Mouse (Mus musculus): Measurements from ENCODE around the gene Fbxo6. TPM values are rescaled to one million over a fixed set of nuclear protein-coding genes. Genes with fewer than 3 reads are reported as not detected.

The Fbxo6 gene
- polyA plus RNA-seq, 1 experiment from 2014 or later, result 28.1 TPM

DNA sequence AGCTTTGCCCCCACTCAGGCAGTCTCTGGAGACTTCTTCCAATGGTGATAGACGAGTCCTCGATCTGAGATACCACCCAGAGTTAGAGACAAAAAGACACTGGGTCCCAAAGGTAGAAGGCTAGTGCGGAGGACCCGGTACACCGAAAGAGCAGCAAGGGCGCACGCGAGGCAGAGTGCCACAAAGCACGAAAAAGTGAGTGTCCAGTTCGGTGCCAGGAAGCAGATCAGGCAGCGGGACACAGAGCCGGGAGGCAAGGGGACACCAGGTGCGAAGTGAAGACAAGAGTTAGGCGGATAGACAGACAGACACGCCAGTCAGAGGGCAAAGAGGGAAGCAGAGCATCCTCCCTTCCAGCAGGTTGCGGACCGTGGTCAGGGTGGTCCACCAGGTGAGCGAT, 21.8 kb downstream of the Fbxo6 start, which contains the start of gene Mad2l2:
Gene Mad2l2, plus strand, starts transcription at position 252 of the 400 bp plus-strand sequence.
- 1% methylated on average over 16 of the region's 18 CpGs for WGBS
- Histone ChIP-seq H3K27ac (replicated peaks) (no peak within 1 kb of the TSS), H3K4me1 (replicated peaks; ENCODE audit: control insufficient read depth, insufficient read depth) (no peaks in the 10 kb centered on the region; the same call in 1 of the 2 replicates), H3K9ac (ENCODE audit: low read length) (peak within 1 kb of the TSS; percentile 27; the same call in 1 of the 2 replicates), H3K27me3 (ENCODE audit: control insufficient read depth, insufficient read depth, low read length) (peaks cover 15% of the 10 kb centered on the region), H3K9me3 (ENCODE audit: control insufficient read depth, low read length) (no peaks in the 10 kb centered on the region), H3K4me3 (ENCODE audit: low read depth, low read length) (peak within 1 kb of the TSS; percentile 53), H3K4me2 (replicated peaks; ENCODE audit: low read depth) (peak within 1 kb of the TSS; percentile 92), H3K36me3 (ENCODE audit: control insufficient read depth, insufficient read depth, low read length) (no peaks in the 10 kb centered on the region)
- ATAC-seq (ENCODE audit: low FRiP score, low TSS enrichment), result 0 out of 2 replicates have a peak, but pooled peaks have one; percentile 11
- no peak for DNase-seq (ENCODE audit: low spot score)
- TF ChIP-seq CTCF (IDR thresholded peaks at IDR 0.05; ENCODE audit: low read depth), result no peak

DNA sequence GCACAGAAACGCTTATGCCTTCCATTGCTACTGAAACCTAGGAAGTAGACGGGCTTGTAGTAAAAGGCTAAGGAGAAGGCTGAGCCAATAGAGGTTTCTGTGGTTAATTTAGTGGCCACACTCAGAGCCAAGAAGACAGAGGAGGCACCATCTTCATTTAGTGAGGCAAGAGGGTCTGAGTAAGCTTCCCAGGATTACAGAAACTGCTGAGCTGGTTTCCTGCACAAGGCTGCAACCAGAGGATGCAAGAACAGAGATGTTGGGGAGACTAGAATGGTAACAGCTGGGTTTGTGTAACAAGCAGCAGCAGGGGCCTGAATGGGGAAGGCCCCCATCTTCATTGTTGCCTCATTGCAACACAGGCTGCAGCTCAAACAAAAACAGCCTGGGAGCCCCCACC, 23.3 kb downstream of the Fbxo6 start:
- H3K9me3 ChIP-seq (ENCODE audit: control insufficient read depth, low read length), result no peaks in the 10 kb centered on the region
- no peak overlapping the region for H3K27ac ChIP-seq (replicated peaks)
- H3K4me1 ChIP-seq (replicated peaks; ENCODE audit: control insufficient read depth, insufficient read depth), result no peaks in the 10 kb centered on the region; the same call in 1 of the 2 replicates
- 59% methylated on average over 2 of the region's 2 CpGs for WGBS
- H3K4me3 ChIP-seq (ENCODE audit: low read depth, low read length), result no peak overlapping the region
- no peak overlapping the region for H3K9ac ChIP-seq (ENCODE audit: low read length)
- H3K4me2 ChIP-seq (replicated peaks; ENCODE audit: low read depth), result no peak overlapping the region
- peaks cover 15% of the 10 kb centered on the region for H3K27me3 ChIP-seq (ENCODE audit: control insufficient read depth, insufficient read depth, low read length)
- H3K36me3 ChIP-seq (ENCODE audit: control insufficient read depth, insufficient read depth, low read length), result no peaks in the 10 kb centered on the region
- TF ChIP-seq CTCF (IDR thresholded peaks at IDR 0.05; ENCODE audit: low read depth) (no peak), EP300 (optimal IDR thresholded peaks at IDR 0.05) (no peak)
- ATAC-seq (ENCODE audit: low FRiP score, low TSS enrichment) (no peak), DNase-seq (ENCODE audit: low spot score) (no peak)

DNA sequence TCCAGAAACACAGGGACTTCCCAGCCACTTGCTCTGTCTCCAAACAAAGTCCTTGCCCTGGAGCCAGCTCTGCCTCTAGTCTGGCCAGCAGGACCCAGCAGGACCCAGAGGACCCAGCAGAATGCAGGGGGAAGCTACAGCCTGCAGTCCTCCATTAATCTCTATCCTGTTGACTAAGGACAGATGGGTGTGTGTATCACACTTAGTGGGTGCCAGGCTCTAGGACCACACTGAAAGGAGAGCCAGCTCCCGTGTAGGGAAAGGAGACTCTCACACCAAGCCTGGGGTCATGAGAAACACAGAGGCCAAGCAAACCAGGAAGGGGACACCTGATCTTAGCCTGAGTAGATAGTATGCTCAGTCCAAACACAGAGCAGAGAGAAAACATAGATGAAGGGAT, 23.7 kb downstream of the Fbxo6 start:
- no peak overlapping the region for H3K9ac ChIP-seq (ENCODE audit: low read length)
- H3K4me3 ChIP-seq (ENCODE audit: low read depth, low read length), result no peak overlapping the region
- H3K4me2 ChIP-seq (replicated peaks; ENCODE audit: low read depth), result no peak overlapping the region
- no peak overlapping the region for H3K27ac ChIP-seq (replicated peaks)
- WGBS, result 50% methylated on average over 1 of the region's 1 CpGs
- ATAC-seq (ENCODE audit: low FRiP score, low TSS enrichment), result no peak
- no peaks in the 10 kb centered on the region for H3K36me3 ChIP-seq (ENCODE audit: control insufficient read depth, insufficient read depth, low read length)
- H3K9me3 ChIP-seq (ENCODE audit: control insufficient read depth, low read length), result no peaks in the 10 kb centered on the region
- no peaks in the 10 kb centered on the region; the same call in 1 of the 2 replicates for H3K4me1 ChIP-seq (replicated peaks; ENCODE audit: control insufficient read depth, insufficient read depth)
- DNase-seq (ENCODE audit: low spot score), result no peak
- TF ChIP-seq CTCF (IDR thresholded peaks at IDR 0.05; ENCODE audit: low read depth), result no peak
- no peak for TF ChIP-seq EP300 (optimal IDR thresholded peaks at IDR 0.05)
- peaks cover 15% of the 10 kb centered on the region for H3K27me3 ChIP-seq (ENCODE audit: control insufficient read depth, insufficient read depth, low read length)

DNA sequence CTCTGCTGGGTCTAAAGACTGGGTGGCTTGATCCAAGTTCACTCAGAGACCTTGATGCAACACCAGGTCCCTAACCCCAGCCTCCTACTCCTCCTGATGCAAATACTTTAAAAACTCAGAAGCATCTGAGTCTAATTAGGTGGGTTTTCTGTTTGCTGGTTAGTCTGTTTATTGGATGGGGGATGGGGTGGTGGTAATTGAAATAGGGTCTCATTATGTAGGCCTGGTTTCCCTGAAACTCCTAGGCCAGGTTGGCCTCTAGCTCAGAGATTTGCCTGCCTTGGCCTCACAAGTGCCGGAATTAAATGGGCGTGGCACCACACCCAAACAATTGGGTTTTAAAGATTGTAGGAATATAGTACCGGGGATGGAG, 29.3 kb downstream of the Fbxo6 start:
- H3K27me3 ChIP-seq (ENCODE audit: control insufficient read depth, insufficient read depth, low read length), result no peaks in the 10 kb centered on the region
- TF ChIP-seq EP300 (optimal IDR thresholded peaks at IDR 0.05), result no peak
- no peak for TF ChIP-seq CTCF (IDR thresholded peaks at IDR 0.05; ENCODE audit: low read depth)
- ATAC-seq (ENCODE audit: low FRiP score, low TSS enrichment) (no peak), DNase-seq (ENCODE audit: low spot score) (no peak)
- no peaks in the 10 kb centered on the region for H3K36me3 ChIP-seq (ENCODE audit: control insufficient read depth, insufficient read depth, low read length)
- H3K4me3 ChIP-seq (ENCODE audit: low read depth, low read length), result no peak overlapping the region
- H3K9me3 ChIP-seq (ENCODE audit: control insufficient read depth, low read length), result no peaks in the 10 kb centered on the region
- no peak overlapping the region for H3K9ac ChIP-seq (ENCODE audit: low read length)
- H3K27ac ChIP-seq (replicated peaks), result no peak overlapping the region
- no peaks in the 10 kb centered on the region for H3K4me1 ChIP-seq (replicated peaks; ENCODE audit: control insufficient read depth, insufficient read depth)
- H3K4me2 ChIP-seq (replicated peaks; ENCODE audit: low read depth), result no peak overlapping the region
- 66% methylated on average over 3 of the region's 3 CpGs for WGBS

DNA sequence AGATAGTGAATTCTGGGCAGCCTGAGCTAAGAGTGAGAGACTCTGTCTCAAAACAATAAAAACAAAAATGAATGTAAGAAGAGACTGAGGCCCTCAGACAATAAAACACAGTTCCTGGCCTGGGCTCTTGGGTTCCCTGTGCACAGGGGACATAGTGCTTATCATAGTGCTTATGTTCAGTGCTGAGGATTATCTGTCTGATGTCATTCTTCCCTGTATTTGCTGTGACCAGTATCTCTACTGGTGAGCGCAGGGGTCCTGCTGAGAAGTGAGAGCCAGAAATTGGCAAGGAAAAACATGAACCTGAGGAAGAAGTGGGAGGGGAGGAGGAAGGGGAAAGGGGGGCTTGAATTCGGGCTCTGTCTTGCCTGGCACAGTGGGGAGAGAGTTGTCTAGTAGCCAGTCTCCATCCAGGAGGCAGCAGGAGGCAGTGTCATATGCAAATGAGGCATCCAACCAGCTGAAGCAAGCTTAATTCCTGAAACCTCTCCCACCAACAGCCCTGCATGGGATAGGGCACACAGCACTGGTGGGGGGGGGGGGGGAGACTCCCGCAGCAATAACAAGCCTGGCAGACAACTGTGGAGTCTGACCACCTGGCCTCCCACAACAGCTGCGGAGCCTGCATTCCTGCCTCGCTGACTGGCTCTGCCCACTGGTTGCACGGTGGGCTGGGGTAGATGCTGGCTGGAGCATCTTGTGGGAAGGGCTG, 29.8 kb downstream of the Fbxo6 start:
- H3K9ac ChIP-seq (ENCODE audit: low read length), result no peak overlapping the region
- no peak for TF ChIP-seq CTCF (IDR thresholded peaks at IDR 0.05; ENCODE audit: low read depth)
- TF ChIP-seq EP300 (optimal IDR thresholded peaks at IDR 0.05), result no peak
- H3K27me3 ChIP-seq (ENCODE audit: control insufficient read depth, insufficient read depth, low read length), result no peaks in the 10 kb centered on the region
- ATAC-seq (ENCODE audit: low FRiP score, low TSS enrichment) (no peak), DNase-seq (ENCODE audit: low spot score) (no peak)
- no peaks in the 10 kb centered on the region for H3K36me3 ChIP-seq (ENCODE audit: control insufficient read depth, insufficient read depth, low read length)
- no peak overlapping the region for H3K4me3 ChIP-seq (ENCODE audit: low read depth, low read length)
- no peaks in the 10 kb centered on the region for H3K4me1 ChIP-seq (replicated peaks; ENCODE audit: control insufficient read depth, insufficient read depth)
- no peak overlapping the region for H3K4me2 ChIP-seq (replicated peaks; ENCODE audit: low read depth)
- no peak overlapping the region for H3K27ac ChIP-seq (replicated peaks)
- 26% methylated on average over 6 of the region's 6 CpGs for WGBS
- H3K9me3 ChIP-seq (ENCODE audit: control insufficient read depth, low read length), result no peaks in the 10 kb centered on the region

DNA sequence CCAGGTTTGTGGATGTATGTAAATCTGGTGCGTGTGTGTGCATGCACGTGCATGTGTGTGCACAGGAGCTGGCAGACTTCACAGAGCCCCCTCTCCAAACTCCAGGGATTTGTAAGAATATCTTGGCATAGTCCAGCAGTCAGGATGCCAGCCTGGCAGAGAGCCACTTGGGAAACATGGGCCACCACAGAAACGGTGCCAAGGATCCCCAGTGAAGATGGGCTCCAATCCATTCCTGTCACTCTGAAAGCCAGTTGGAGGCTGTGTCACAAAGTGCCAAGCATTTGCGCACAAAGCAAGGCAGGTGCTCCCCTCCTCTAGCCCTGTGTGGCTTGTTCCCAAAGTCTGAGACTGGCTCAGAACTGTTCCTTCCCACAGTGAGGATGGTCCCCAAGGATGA, 30.6 kb downstream of the Fbxo6 start:
- no peak overlapping the region for H3K4me2 ChIP-seq (replicated peaks; ENCODE audit: low read depth)
- H3K36me3 ChIP-seq (ENCODE audit: control insufficient read depth, insufficient read depth, low read length), result no peaks in the 10 kb centered on the region
- 80% methylated on average over 4 of the region's 4 CpGs for WGBS
- TF ChIP-seq CTCF (IDR thresholded peaks at IDR 0.05; ENCODE audit: low read depth), result no peak
- no peak for TF ChIP-seq EP300 (optimal IDR thresholded peaks at IDR 0.05)
- no peak overlapping the region for H3K4me3 ChIP-seq (ENCODE audit: low read depth, low read length)
- H3K27me3 ChIP-seq (ENCODE audit: control insufficient read depth, insufficient read depth, low read length), result no peaks in the 10 kb centered on the region
- no peak for DNase-seq (ENCODE audit: low spot score)
- no peak for ATAC-seq (ENCODE audit: low FRiP score, low TSS enrichment)
- no peaks in the 10 kb centered on the region for H3K4me1 ChIP-seq (replicated peaks; ENCODE audit: control insufficient read depth, insufficient read depth)
- no peak overlapping the region for H3K9ac ChIP-seq (ENCODE audit: low read length)
- H3K27ac ChIP-seq (replicated peaks), result no peak overlapping the region
- H3K9me3 ChIP-seq (ENCODE audit: control insufficient read depth, low read length), result no peaks in the 10 kb centered on the region
